Mouse (Mus musculus) embryonic facial prominence, embryonic 10.5 days (tissue): ENCODE measurements at regions not wholly inside any gene's neighbourhood (a gene's known extent, or its start where the extent isn't known, plus 50 kb on each side); places are given as distances from the start of the nearest gene placed in this dataset.

Source experiments
- DNase-seq: peaks from one replicate; pipeline ENCODE4 v3.0.0-alpha.2; 2017; ENCODE audit warnings: low spot score
- H3K27ac ChIP-seq: fragments of 300-500 bp; sonication (generic); replicated peaks from 2 replicates; pipeline ENCODE4 v1.5.1; 2016; ENCODE audit warnings: mild to moderate bottlenecking
- H3K27me3 ChIP-seq: fragments of 300-500 bp; sonication (generic); replicated peaks from 2 replicates; pipeline ENCODE4 v1.6.1; 2016; ENCODE audit warnings: low read depth, mild to moderate bottlenecking; ENCODE audit not compliant: poor library complexity, severe bottlenecking
- H3K36me3 ChIP-seq: fragments of 300-500 bp; sonication (generic); replicated peaks from 2 replicates; pipeline ENCODE4 v1.6.1; 2016; ENCODE audit warnings: mild to moderate bottlenecking, moderate library complexity
- H3K4me1 ChIP-seq: fragments of 300-500 bp; sonication (generic); 2 replicates; pipeline ENCODE4 v1.6.1; 2016
- H3K4me3 ChIP-seq: fragments of 300-500 bp; sonication (generic); 2 replicates; pipeline ENCODE4 v1.5.1; 2016; ENCODE audit warnings: mild to moderate bottlenecking, moderate library complexity
- H3K9me3 ChIP-seq: fragments of 300-500 bp; sonication (generic); 2 replicates; pipeline ENCODE4 v1.6.1; 2016; ENCODE audit warnings: mild to moderate bottlenecking
- WGBS: fragments of 180-500 bp; shearing (Covaris S2); methylation state at CpG from one replicate; pipeline ENCODE4 v1.1.7; 2016; 5-methylcytosine and 5-hydroxymethylcytosine counted together

DNA sequence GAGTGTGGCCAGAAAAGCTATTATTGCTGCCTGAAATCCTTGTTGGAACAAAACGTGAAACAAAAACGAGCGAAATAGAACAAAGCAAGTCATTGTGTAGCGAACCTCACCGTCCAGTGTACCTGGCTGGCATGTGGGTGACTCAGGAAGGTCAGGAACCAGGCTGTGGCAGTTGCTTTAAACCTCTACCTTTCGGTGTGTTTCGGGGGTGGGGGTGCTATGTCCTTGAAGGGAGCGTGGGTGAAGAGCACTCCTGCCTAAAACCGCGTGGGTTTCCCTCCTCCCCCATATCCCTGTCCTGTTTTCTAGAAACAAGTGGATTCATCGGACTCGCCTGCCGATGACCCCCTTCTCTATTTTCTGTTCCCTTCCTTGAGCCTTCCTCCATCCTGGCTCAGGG lies 72.6 kb upstream of the Map4k3 start:
- Histone ChIP-seq H3K27me3 (no peaks in the 10 kb centered on the region), H3K4me1 (peaks cover 21% of the 10 kb centered on the region), H3K27ac (0 out of 2 replicates have a peak overlapping the region, but pooled peaks have one; percentile 35), H3K36me3 (no peaks in the 10 kb centered on the region), H3K4me3 (no peak overlapping the region), H3K9me3 (no peaks in the 10 kb centered on the region)
- WGBS = 79% methylated on average over 13 of the region's 13 CpGs
- no peak for DNase-seq

DNA sequence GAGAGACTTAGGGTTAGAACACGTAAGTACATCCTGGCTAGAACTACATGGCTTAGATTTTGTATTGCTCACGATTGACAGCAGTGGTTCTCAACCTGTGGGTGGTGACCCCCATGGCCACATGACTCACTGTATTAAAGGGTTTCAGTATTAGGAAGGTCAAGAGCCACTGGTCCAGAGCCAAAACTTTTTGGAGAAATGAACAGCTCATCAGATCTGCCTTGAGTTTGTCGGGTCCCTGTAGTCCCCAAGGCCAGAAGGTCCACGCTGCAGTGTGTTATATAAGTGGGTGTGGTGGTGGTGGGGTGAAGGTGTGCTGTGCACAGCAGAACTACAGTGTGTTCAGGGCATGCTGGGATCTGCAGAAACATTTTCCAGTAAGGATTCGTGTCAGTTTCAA lies 72.2 kb upstream of the Map4k3 start:
- H3K4me1 ChIP-seq = peaks cover 21% of the 10 kb centered on the region
- no peaks in the 10 kb centered on the region for H3K9me3 ChIP-seq
- no peak overlapping the region for H3K4me3 ChIP-seq
- H3K27ac ChIP-seq = no peak overlapping the region
- no peak for DNase-seq
- no peaks in the 10 kb centered on the region for H3K36me3 ChIP-seq
- H3K27me3 ChIP-seq = no peaks in the 10 kb centered on the region
- 81% methylated on average over 5 of the region's 5 CpGs for WGBS

DNA sequence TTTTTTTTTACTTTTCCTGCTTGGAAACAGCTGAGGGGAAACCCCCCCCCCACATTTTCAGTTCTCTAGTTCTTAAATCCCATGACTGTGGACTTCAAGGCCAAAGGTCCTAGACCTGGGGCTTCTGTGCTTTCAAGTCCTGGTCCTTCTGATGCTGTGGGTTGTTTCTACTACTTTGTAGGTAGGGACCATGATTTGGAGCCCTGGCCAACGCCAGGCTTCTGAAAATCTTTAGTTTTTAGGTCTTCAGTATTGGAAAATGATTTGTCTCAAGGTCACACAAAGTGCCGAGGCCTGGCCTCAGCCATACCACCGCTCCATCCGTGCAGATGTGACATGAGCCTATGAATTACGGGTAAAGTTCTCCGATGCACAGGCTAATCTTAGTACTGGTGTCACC lies 70.8 kb upstream of the Map4k3 start:
- 89% methylated on average over 6 of the region's 6 CpGs for WGBS
- Histone ChIP-seq H3K27ac (no peak overlapping the region), H3K4me3 (no peak overlapping the region)

DNA sequence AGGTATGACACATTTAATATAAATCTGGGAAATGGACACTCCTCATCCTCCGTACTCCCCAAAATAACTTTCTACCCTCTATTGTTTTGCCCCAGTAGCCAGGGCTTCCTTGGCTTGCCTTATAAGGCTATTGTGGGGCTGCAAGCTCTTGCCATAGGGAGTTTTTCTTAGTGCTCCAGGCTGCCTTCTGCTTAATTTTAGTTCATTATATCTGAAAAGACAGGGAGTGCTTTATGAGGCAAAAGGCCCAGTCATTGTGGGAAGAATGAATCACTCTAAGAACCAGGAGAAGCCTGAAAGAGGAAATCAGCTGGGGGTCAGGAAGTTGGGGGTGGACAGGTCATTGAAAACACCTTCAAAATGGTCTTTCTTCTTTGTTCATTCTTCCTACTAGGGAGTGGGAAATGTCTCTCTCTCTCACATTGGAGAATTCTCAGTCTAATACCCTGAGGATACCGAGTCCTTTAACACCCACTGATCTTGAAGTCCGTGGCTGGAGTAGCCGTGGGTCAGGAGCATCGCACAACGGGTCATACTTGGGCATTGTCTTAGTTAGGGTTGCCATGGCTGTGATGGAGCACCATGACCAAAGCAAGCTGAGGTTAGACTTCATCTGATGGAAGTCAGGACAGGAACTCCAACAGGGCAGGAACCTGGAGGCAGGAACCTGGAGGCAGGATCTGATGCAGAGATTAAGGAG lies 70.1 kb upstream of the Map4k3 start:
- 76% methylated on average over 6 of the region's 6 CpGs for WGBS
- DNase-seq = no peak
- Histone ChIP-seq H3K4me3 (no peak overlapping the region), H3K9me3 (no peaks in the 10 kb centered on the region), H3K27ac (no peak overlapping the region), H3K36me3 (no peaks in the 10 kb centered on the region), H3K27me3 (no peaks in the 10 kb centered on the region), H3K4me1 (peaks cover 21% of the 10 kb centered on the region)

More for the DNA sequence above, 70.8 kb upstream of the Map4k3 start:
- Histone ChIP-seq H3K27me3 (no peaks in the 10 kb centered on the region), H3K9me3 (no peaks in the 10 kb centered on the region), H3K36me3 (no peaks in the 10 kb centered on the region), H3K4me1 (peaks cover 21% of the 10 kb centered on the region)
- DNase-seq = no peak

DNA sequence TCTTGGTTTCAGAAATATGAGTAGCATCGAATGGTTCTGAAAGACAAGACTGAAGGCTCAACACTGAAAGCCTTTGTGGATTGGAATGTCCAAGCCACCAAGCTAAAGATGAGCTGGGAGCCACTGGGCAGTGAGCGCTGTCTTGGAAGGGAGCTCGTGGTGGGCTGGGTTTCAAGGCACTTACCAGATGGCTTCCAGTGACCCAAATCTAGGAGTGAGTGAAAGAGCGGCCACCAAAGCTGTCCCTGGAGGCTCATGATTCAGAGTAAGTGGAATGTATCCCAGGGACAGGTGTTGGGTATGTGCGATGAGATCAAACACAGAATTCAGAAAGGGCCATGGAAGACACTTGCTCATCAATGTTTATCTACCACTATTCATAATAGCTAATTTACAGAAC lies 68.5 kb upstream of the Map4k3 start:
- Histone ChIP-seq H3K4me3 (no peak overlapping the region), H3K27ac (no peak overlapping the region), H3K36me3 (no peaks in the 10 kb centered on the region), H3K4me1 (peaks cover 19% of the 10 kb centered on the region), H3K27me3 (no peaks in the 10 kb centered on the region), H3K9me3 (no peaks in the 10 kb centered on the region)
- WGBS = 75% methylated on average over 5 of the region's 5 CpGs
- no peak for DNase-seq

DNA sequence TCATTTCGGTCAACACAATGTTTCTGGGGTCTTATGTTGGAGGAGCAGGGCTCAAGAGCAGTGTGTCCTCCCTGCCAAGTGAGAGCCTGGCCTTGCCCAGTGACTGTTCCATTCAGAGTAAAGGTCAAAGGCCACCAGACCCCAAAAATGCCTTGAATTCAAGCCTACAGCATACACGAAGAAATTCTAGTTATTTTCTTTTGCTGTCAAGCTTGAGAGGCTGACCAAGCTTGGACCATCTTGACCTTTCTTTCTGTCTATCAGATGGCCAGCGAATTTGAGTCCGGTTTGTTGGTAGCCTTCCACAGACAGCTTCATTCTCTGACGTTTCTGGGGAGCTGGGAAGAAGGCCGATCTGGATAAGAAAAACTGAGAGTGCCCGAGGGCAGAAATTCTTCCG lies 68.1 kb upstream of the Map4k3 start:
- Histone ChIP-seq H3K4me1 (peaks cover 15% of the 10 kb centered on the region), H3K9me3 (no peaks in the 10 kb centered on the region), H3K4me3 (no peak overlapping the region), H3K27me3 (no peaks in the 10 kb centered on the region), H3K36me3 (no peaks in the 10 kb centered on the region), H3K27ac (no peak overlapping the region)
- WGBS = 70% methylated on average over 8 of the region's 8 CpGs
- DNase-seq = no peak

DNA sequence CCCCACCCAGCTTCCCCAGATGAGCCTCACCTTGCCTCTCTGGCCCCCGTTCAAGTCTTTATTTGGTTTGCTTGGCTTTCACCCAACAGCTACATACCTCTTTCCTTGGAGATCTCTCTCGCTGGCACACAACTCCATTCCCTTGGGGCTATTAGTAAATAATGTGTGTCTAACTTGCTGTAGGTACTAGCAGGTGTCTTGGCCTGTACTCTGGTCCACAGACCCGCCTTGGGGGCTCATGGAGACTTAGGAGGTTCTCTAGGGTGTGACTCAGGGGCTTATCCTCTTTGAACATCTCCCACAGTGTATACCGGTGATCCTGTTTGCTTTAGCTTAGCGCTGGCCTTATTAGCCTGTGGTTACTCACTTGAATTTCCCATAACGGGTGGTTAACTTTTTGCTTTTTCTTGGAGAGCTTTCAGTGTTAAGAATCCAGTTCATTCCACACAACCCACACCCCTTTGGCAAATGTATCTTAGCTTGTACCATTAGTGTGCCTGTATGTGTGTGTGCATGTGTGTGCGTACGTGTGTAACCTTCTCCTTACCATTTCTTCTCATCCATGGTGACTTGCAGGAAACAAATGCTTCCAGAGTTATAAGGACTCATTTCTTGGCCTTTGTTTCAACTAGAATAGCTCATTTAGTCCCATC lies 67.3 kb upstream of the Map4k3 start:
- no peak overlapping the region for H3K4me3 ChIP-seq
- 87% methylated on average over 8 of the region's 8 CpGs for WGBS
- H3K36me3 ChIP-seq = no peaks in the 10 kb centered on the region
- no peaks in the 10 kb centered on the region for H3K27me3 ChIP-seq
- no peaks in the 10 kb centered on the region for H3K9me3 ChIP-seq
- H3K4me1 ChIP-seq = peaks cover 7% of the 10 kb centered on the region
- H3K27ac ChIP-seq = no peak overlapping the region
- DNase-seq = no peak

DNA sequence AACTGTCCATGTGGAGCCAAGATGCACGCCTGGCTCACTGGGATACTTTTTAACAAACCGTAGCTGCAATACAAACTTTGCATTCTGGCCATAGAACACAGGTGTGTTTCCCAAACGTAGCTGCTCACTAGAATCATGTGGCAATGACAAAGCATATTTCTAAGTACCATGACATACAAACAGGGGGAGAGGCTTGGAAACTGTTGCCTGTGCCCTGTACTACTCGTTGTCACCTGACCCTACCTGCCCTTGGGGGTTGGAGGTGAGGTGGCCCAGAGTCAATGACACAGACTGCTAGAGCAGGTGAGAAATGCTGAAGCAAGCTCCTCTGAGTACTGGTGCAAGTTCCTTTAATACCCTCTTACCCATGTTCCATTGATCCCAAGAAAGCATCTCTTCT lies 64.3 kb upstream of the Map4k3 start:
- no peaks in the 10 kb centered on the region for H3K36me3 ChIP-seq
- H3K4me1 ChIP-seq = peaks cover 5% of the 10 kb centered on the region; the same call in 1 of the 2 replicates
- H3K27me3 ChIP-seq = no peaks in the 10 kb centered on the region
- no peak overlapping the region for H3K27ac ChIP-seq
- H3K9me3 ChIP-seq = no peaks in the 10 kb centered on the region
- DNase-seq = no peak
- 86% methylated on average over 4 of the region's 4 CpGs for WGBS
- H3K4me3 ChIP-seq = no peak overlapping the region

DNA sequence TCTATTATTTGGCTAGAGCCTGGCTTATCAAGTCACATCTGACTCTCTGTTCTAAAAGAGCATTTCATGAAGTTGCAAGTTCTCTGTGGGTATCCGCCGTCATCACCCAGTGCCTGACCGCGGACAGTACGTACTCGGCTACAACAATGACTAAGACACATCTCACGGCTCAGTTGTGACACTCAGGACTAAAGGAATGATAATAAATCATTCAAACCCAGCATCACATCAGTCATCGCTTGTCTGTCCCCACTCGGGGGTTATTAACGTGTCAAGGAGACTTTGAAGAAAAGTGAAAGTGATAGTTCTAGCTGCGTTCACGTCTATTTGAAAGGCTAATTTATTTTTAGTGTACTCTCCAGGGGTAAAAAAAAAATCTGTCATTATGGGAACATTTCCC lies 61.4 kb upstream of the Map4k3 start:
- H3K4me3 ChIP-seq = no peak overlapping the region
- no peaks in the 10 kb centered on the region for H3K36me3 ChIP-seq
- 85% methylated on average over 12 of the region's 12 CpGs for WGBS
- H3K27ac ChIP-seq = no peak overlapping the region
- no peak for DNase-seq
- peaks cover 5% of the 10 kb centered on the region; the same call in 1 of the 2 replicates for H3K4me1 ChIP-seq
- no peaks in the 10 kb centered on the region for H3K27me3 ChIP-seq
- H3K9me3 ChIP-seq = no peaks in the 10 kb centered on the region

DNA sequence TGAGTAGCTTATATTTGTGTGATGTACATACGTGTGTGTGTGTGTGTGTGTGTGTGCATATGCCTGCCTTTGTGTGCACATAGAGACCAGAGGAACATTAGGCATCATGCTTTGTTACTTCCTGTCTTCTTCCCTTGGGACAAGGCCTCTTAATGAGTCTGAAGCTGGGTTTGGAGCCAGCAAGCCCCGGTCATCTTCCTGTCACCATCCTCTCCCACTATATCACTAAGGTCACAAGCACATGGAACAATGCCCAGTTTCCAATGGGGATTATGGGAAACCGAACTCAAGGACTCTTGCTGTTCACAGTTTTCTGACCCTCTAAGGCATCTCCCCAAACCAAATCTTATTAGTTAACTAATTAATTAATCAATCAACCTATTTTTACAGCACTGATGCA lies 60.7 kb upstream of the Map4k3 start:
- H3K27me3 ChIP-seq = no peaks in the 10 kb centered on the region
- H3K4me1 ChIP-seq = peaks cover 5% of the 10 kb centered on the region; the same call in 1 of the 2 replicates
- H3K9me3 ChIP-seq = no peaks in the 10 kb centered on the region
- no peak for DNase-seq
- H3K36me3 ChIP-seq = no peaks in the 10 kb centered on the region
- no peak overlapping the region for H3K27ac ChIP-seq
- 84% methylated on average over 3 of the region's 3 CpGs for WGBS
- no peak overlapping the region for H3K4me3 ChIP-seq

DNA sequence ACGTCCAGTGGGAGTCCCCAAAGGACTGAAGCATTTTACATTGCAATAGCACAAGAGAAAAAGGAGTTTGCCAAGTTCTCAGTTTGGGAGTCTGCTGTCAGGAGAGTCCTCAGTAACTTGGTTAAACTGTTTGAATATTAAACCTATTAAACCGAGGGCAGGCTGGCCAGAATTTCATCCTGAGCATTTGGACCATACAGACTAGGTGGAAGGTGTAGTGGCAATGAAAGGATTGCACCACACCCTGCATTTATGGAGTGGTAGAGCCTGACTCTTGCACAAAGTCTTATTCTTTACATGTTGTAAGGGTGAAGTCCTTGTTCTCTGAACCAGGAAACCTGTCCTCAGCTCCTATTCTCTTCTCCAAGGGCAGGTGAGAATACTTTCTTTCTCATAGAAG lies 58.6 kb upstream of the Map4k3 start:
- no peak for DNase-seq
- H3K4me3 ChIP-seq = no peak overlapping the region
- H3K9me3 ChIP-seq = no peaks in the 10 kb centered on the region
- no peaks in the 10 kb centered on the region for H3K27me3 ChIP-seq
- no peak overlapping the region for H3K27ac ChIP-seq
- H3K4me1 ChIP-seq = no peaks in the 10 kb centered on the region
- WGBS = 83% methylated on average over 2 of the region's 2 CpGs
- H3K36me3 ChIP-seq = no peaks in the 10 kb centered on the region

DNA sequence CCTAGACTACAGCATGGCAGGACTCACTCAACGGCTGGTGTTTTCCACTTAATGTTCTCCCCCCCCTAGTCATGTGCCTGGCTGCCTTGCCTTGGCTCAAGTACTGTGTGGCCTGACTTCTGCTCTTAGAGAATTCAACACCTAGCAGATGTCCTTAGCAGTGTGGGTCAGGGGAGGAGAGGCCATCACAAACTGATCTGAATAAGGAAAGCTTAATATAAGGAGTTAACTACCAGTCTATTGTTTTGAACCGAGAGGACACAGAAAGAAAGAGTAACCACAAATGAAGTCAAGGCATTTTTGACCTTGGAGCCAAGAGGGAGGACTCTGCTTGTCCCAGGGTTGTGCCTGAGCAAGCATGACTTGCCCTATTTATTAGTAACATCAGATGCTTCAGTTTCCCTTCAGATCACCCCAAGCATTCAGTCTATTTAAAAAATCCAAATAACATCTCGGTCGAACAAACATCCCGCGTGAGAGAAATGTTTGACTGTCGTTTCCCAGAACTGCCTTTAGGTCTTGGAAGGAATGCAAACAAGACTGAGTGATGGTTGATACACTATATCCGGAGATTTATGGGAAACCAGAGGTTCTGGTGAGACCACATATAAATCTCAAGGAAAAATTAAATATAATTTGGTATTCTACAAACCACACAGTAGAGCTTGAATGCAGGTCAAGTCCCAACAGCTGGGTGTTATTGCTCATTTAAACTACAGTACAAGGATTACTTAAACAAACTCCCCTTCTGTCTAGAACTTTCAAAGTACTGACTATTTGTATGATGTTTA lies 58.0 kb upstream of the Map4k3 start:
- Histone ChIP-seq H3K4me3 (no peak overlapping the region), H3K27ac (no peak overlapping the region), H3K36me3 (no peaks in the 10 kb centered on the region), H3K4me1 (no peaks in the 10 kb centered on the region), H3K9me3 (no peaks in the 10 kb centered on the region), H3K27me3 (no peaks in the 10 kb centered on the region)
- 85% methylated on average over 8 of the region's 8 CpGs for WGBS
- no peak for DNase-seq

DNA sequence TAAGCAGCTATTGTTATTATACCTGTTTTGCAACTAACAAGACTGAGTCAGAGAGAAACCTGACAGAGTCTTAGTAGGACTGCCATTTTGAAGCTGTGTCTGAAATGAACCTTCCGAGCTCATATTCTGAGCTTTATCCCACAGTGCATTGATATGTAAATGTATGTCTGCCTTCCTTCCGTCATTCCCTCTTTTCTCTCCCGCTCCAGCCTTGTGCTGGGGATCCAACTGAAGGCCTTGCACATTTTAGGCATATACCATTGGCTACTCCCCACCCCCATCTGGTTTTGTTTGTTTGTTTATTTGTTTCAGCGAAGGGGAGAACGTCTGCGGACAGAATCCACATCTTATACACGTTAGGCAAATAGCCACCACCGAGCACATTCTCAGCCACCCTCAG lies 57.2 kb upstream of the Map4k3 start:
- 77% methylated on average over 8 of the region's 8 CpGs for WGBS
- H3K9me3 ChIP-seq = no peaks in the 10 kb centered on the region
- no peak overlapping the region for H3K4me3 ChIP-seq
- no peaks in the 10 kb centered on the region for H3K36me3 ChIP-seq
- no peak overlapping the region for H3K27ac ChIP-seq
- DNase-seq = no peak
- H3K27me3 ChIP-seq = no peaks in the 10 kb centered on the region
- no peaks in the 10 kb centered on the region for H3K4me1 ChIP-seq
